Mouse (Mus musculus): ENCODE data around the gene Gnpda2. TPM values are rescaled to one million over a fixed set of nuclear protein-coding genes. Genes with fewer than 3 reads are reported as not detected.

Gnpda2 gene
- not detected in 2 replicates for polyA plus RNA-seq (2012; ENCODE audit: insufficient read depth, insufficient read length, low replicate concordance, missing spikeins)

GRCm38 (mm10) chr5:69591640-69592461, at the start of gene Gnpda2:
TSS of gene Gnpda2 (minus strand) at chr5:69592340.
- WGBS = 1% methylated on average over 42 of the region's 42 CpGs
- TF ChIP-seq POLR2A (IDR thresholded peaks at IDR 0.05; ENCODE audit: insufficient read depth, low read depth, low read length) (peak; percentile 37; the same call in 1 of the 2 replicates), CTCF (IDR thresholded peaks at IDR 0.05; ENCODE audit: insufficient read depth, low read depth, low read length) (no peak)
- no peaks in the 10 kb centered on the region for H3K4me1 ChIP-seq (ENCODE audit: control insufficient read depth, insufficient read depth, low read length)
- no peak within 1 kb of the TSS for H3K27ac ChIP-seq (ENCODE audit: insufficient read depth, low read depth, low read length)
- peak within 1 kb of the TSS; percentile 70 for H3K4me3 ChIP-seq (ENCODE audit: insufficient read depth, low read depth, low read length)

- Histone ChIP-seq H3K4me1 (ENCODE audit: control insufficient read depth, insufficient read depth, low read length) (no peaks in the 10 kb centered on the region), H3K27ac (ENCODE audit: insufficient read depth, low read depth, low read length) (peak overlapping the region; percentile 57; the same call in 1 of the 2 replicates), H3K4me3 (ENCODE audit: insufficient read depth, low read depth, low read length) (no peak overlapping the region)
- 22% methylated on average over 4 of the region's 4 CpGs for WGBS
- TF ChIP-seq POLR2A (IDR thresholded peaks at IDR 0.05; ENCODE audit: insufficient read depth, low read depth, low read length) = no peak
These were observed 42.6 kb upstream of the Gnpda2 start for GRCm38 (mm10) chr5:69634766-69635165.

- no peak overlapping the region for H3K4me3 ChIP-seq (ENCODE audit: insufficient read depth, low read depth, low read length)
- TF ChIP-seq CTCF (IDR thresholded peaks at IDR 0.05; ENCODE audit: insufficient read depth, low read depth, low read length) (no peak), POLR2A (IDR thresholded peaks at IDR 0.05; ENCODE audit: insufficient read depth, low read depth, low read length) (no peak)
These were observed 28.8 kb upstream of the Gnpda2 start for GRCm38 (mm10) chr5:69620899-69621298.

GRCm38 (mm10) chr5:69613209-69613796, 21.2 kb upstream of the Gnpda2 start:
- TF ChIP-seq CTCF (IDR thresholded peaks at IDR 0.05; ENCODE audit: insufficient read depth, low read depth, low read length) (no peak), POLR2A (IDR thresholded peaks at IDR 0.05; ENCODE audit: insufficient read depth, low read depth, low read length) (no peak)
- Histone ChIP-seq H3K4me1 (ENCODE audit: control insufficient read depth, insufficient read depth, low read length) (no peaks in the 10 kb centered on the region), H3K4me3 (ENCODE audit: insufficient read depth, low read depth, low read length) (no peak overlapping the region), H3K27ac (ENCODE audit: insufficient read depth, low read depth, low read length) (no peak overlapping the region)
- 18% methylated on average over 4 of the region's 4 CpGs for WGBS

More at GRCm38 (mm10) chr5:69620899-69621298, 28.8 kb upstream of the Gnpda2 start:
- no peak overlapping the region for H3K27ac ChIP-seq (ENCODE audit: insufficient read depth, low read depth, low read length)
- no peaks in the 10 kb centered on the region for H3K4me1 ChIP-seq (ENCODE audit: control insufficient read depth, insufficient read depth, low read length)
- 57% methylated on average over 1 of the region's 1 CpGs for WGBS

- TF ChIP-seq CTCF (IDR thresholded peaks at IDR 0.05; ENCODE audit: insufficient read depth, low read depth, low read length) = no peak
- TF ChIP-seq POLR2A (IDR thresholded peaks at IDR 0.05; ENCODE audit: insufficient read depth, low read depth, low read length) = no peak
- Histone ChIP-seq H3K4me1 (ENCODE audit: control insufficient read depth, insufficient read depth, low read length) (no peaks in the 10 kb centered on the region), H3K27ac (ENCODE audit: insufficient read depth, low read depth, low read length) (no peak overlapping the region), H3K4me3 (ENCODE audit: insufficient read depth, low read depth, low read length) (no peak overlapping the region)
These were observed 8.9 kb upstream of the Gnpda2 start for GRCm38 (mm10) chr5:69601027-69601426.

- Histone ChIP-seq H3K27ac (ENCODE audit: insufficient read depth, low read depth, low read length) (peak overlapping the region; percentile 84; the same call in 1 of the 2 replicates), H3K4me3 (ENCODE audit: insufficient read depth, low read depth, low read length) (peak overlapping the region; percentile 81), H3K4me1 (ENCODE audit: control insufficient read depth, insufficient read depth, low read length) (no peaks in the 10 kb centered on the region; the same call in 1 of the 2 replicates)
- 4% methylated on average over 16 of the region's 16 CpGs for WGBS
- TF ChIP-seq POLR2A (IDR thresholded peaks at IDR 0.05; ENCODE audit: insufficient read depth, low read depth, low read length) (no peak), CTCF (IDR thresholded peaks at IDR 0.05; ENCODE audit: insufficient read depth, low read depth, low read length) (no peak)
These were observed 34.7 kb downstream of the Gnpda2 start for GRCm38 (mm10) chr5:69557404-69557935.

- peak; percentile 81 for TF ChIP-seq POLR2A (IDR thresholded peaks at IDR 0.05; ENCODE audit: insufficient read depth, low read depth, low read length)
- TF ChIP-seq CTCF (IDR thresholded peaks at IDR 0.05; ENCODE audit: insufficient read depth, low read depth, low read length) = no peak
These were observed 35.3 kb downstream of the Gnpda2 start, which contains the start of gene Guf1 for GRCm38 (mm10) chr5:69556628-69557403. TSS of gene Guf1 (plus strand) at chr5:69556923.

GRCm38 (mm10) chr5:69542489-69542888, 49.7 kb downstream of the Gnpda2 start, which contains the start of gene Yipf7:
TSS of gene Yipf7 (minus strand) at chr5:69542648.
- TF ChIP-seq CTCF (IDR thresholded peaks at IDR 0.05; ENCODE audit: insufficient read depth, low read depth, low read length) (no peak), POLR2A (IDR thresholded peaks at IDR 0.05; ENCODE audit: insufficient read depth, low read depth, low read length) (no peak)
- Histone ChIP-seq H3K27ac (ENCODE audit: insufficient read depth, low read depth, low read length) (no peak within 1 kb of the TSS), H3K4me3 (ENCODE audit: insufficient read depth, low read depth, low read length) (no peak within 1 kb of the TSS), H3K4me1 (ENCODE audit: control insufficient read depth, insufficient read depth, low read length) (no peaks in the 10 kb centered on the region)
- WGBS = 45% methylated on average over 4 of the region's 4 CpGs

More at GRCm38 (mm10) chr5:69556628-69557403, 35.3 kb downstream of the Gnpda2 start, which contains the start of gene Guf1:
- WGBS = under 1% methylated on average over 72 of the region's 72 CpGs
- Histone ChIP-seq H3K27ac (ENCODE audit: insufficient read depth, low read depth, low read length) (peak within 1 kb of the TSS; percentile 84), H3K4me1 (ENCODE audit: control insufficient read depth, insufficient read depth, low read length) (no peaks in the 10 kb centered on the region; the same call in 1 of the 2 replicates), H3K4me3 (ENCODE audit: insufficient read depth, low read depth, low read length) (peak within 1 kb of the TSS; percentile 81)

All from olfactory bulb, adult 2 months (tissue).